Mouse (Mus musculus) liver, embryonic 14.5 days (tissue): ENCODE results near the gene Arid3a.

Experiments
- CTCF ChIP-seq: IDR thresholded peaks from 2 replicates; pipeline ENCODE4 v1.5.1; 2016; ENCODE audit warnings: antibody characterized with exemption, low read depth, control low read depth
- EP300 ChIP-seq: IDR thresholded peaks from 2 replicates; pipeline ENCODE4 v1.6.1; 2016; ENCODE audit warnings: antibody characterized with exemption, low read depth

DNA sequence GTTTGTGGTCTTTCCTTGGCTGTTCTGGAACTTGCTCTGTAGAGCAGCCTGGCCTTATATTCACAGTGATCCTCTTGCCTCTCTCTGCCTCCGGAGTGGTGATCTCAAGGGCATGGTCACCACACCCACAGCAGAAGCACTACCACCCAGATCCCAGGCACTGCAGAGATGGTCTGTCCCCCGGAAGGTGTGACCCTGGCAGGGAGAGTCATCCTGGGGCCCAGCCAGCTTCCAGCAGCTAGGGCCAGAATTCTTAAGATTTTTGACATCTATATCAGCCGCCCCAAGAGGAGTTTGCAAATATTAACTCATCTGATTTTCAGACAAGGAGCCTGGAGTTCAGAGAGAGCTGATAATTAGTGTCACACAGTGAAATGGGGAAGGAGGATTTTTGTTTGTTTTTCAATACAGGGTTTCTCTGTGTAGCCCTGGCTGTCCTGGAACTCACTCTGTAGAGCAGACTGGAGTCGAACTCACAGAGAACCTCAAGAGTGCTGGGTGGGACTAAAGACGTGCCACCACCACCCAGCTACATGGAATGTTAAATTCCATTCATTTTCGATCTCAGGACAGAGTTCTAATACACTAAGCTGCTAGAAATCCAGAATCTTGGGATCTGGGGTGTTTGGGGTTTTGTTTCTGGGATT, 59.5 kb downstream of the Arid3a start:
- TF ChIP-seq CTCF: no peak
- TF ChIP-seq EP300: no peak
